Mouse (Mus musculus): Measurements from ENCODE around the gene Pdap1. TPM values are rescaled to one million over a fixed set of nuclear protein-coding genes. Genes with fewer than 3 reads are reported as not detected.
"Not testable (repeated sequence)": the region's sequence is repeated elsewhere in the genome, so short reads cannot be mapped to it uniquely, and the experiment has no call there.

Pdap1 gene
- polyA plus RNA-seq, 1 experiment from 2014 or later = 151 TPM

GRCm38 (mm10) chr5:145116316-145116715 lies 23.7 kb downstream of the Pdap1 start:
- Histone ChIP-seq H3K27ac (replicated peaks) (no peak overlapping the region), H3K9me3 (0 out of 2 replicates have a peak, but pooled peaks cover 4% of the 10 kb centered on the region), H3K27me3 (replicated peaks; ENCODE audit: low read depth, poor library complexity, severe bottlenecking) (peaks cover 35% of the 10 kb centered on the region), H3K36me3 (replicated peaks) (0 out of 2 replicates have a peak, but pooled peaks cover 2% of the 10 kb centered on the region), H3K4me3 (peak overlapping the region; percentile 2; the same call in 1 of the 2 replicates), H3K4me1 (peaks cover 24% of the 10 kb centered on the region)
- WGBS = 48% methylated on average over 4 of the region's 4 CpGs
- no peak for DNase-seq (ENCODE audit: low spot score)

- no peak overlapping the region for H3K4me3 ChIP-seq
- DNase-seq (ENCODE audit: low spot score) = no peak
- peaks cover 35% of the 10 kb centered on the region for H3K27me3 ChIP-seq (replicated peaks; ENCODE audit: low read depth, poor library complexity, severe bottlenecking)
- peaks cover 6% of the 10 kb centered on the region for H3K36me3 ChIP-seq (replicated peaks)
- H3K27ac ChIP-seq (replicated peaks) = no peak overlapping the region
- H3K4me1 ChIP-seq = peaks cover 19% of the 10 kb centered on the region
- 93% methylated on average over 5 of the region's 5 CpGs for WGBS
- H3K9me3 ChIP-seq = 0 out of 2 replicates have a peak, but pooled peaks cover 4% of the 10 kb centered on the region
Observed at GRCm38 (mm10) chr5:145115736-145116135, 24.3 kb downstream of the Pdap1 start.

- Histone ChIP-seq H3K36me3 (replicated peaks) (peaks cover 15% of the 10 kb centered on the region), H3K4me1 (peaks cover 13% of the 10 kb centered on the region), H3K27me3 (replicated peaks; ENCODE audit: low read depth, poor library complexity, severe bottlenecking) (peaks cover 35% of the 10 kb centered on the region), H3K27ac (replicated peaks) (peak overlapping the region; percentile 73), H3K4me3 (peak overlapping the region; percentile 67), H3K9me3 (0 out of 2 replicates have a peak, but pooled peaks cover 4% of the 10 kb centered on the region)
- WGBS = 19% methylated on average over 40 of the region's 40 CpGs
- DNase-seq (ENCODE audit: low spot score) = peak; percentile 43
Observed at GRCm38 (mm10) chr5:145114606-145115473, 25.2 kb downstream of the Pdap1 start.

GRCm38 (mm10) chr5:145114071-145114605 lies 25.9 kb downstream of the Pdap1 start, which contains the start of gene Arpc1b:
Gene Arpc1b, plus strand, starts transcription at chr5:145114215.
- WGBS = under 1% methylated on average over 53 of the region's 53 CpGs
- Histone ChIP-seq H3K36me3 (replicated peaks) (peaks cover 20% of the 10 kb centered on the region), H3K27ac (replicated peaks) (peak within 1 kb of the TSS; percentile 73), H3K27me3 (replicated peaks; ENCODE audit: low read depth, poor library complexity, severe bottlenecking) (peaks cover 35% of the 10 kb centered on the region), H3K4me1 (peaks cover 13% of the 10 kb centered on the region), H3K9me3 (no peaks in the 10 kb centered on the region), H3K4me3 (peak within 1 kb of the TSS; percentile 67)
- DNase-seq (ENCODE audit: low spot score) = peak; percentile 73

- Histone ChIP-seq H3K4me3 (peak overlapping the region; percentile 67), H3K9me3 (no peaks in the 10 kb centered on the region), H3K27me3 (replicated peaks; ENCODE audit: low read depth, poor library complexity, severe bottlenecking) (peaks cover 35% of the 10 kb centered on the region), H3K36me3 (replicated peaks) (peaks cover 27% of the 10 kb centered on the region), H3K4me1 (peaks cover 13% of the 10 kb centered on the region), H3K27ac (replicated peaks) (peak overlapping the region; percentile 73; the same call in 1 of the 2 replicates)
- WGBS = 53% methylated on average over 2 of the region's 2 CpGs
- DNase-seq (ENCODE audit: low spot score) = no peak
Observed at GRCm38 (mm10) chr5:145113416-145113815, 26.6 kb downstream of the Pdap1 start.

- no peak overlapping the region for H3K4me3 ChIP-seq
- H3K36me3 ChIP-seq (replicated peaks) = peaks cover 36% of the 10 kb centered on the region
- 81% methylated on average over 8 of the region's 8 CpGs for WGBS
- no peak overlapping the region for H3K27ac ChIP-seq (replicated peaks)
- no peak for DNase-seq (ENCODE audit: low spot score)
- no peaks in the 10 kb centered on the region for H3K9me3 ChIP-seq
- peaks cover 13% of the 10 kb centered on the region for H3K4me1 ChIP-seq
- peaks cover 35% of the 10 kb centered on the region for H3K27me3 ChIP-seq (replicated peaks; ENCODE audit: low read depth, poor library complexity, severe bottlenecking)
Observed at GRCm38 (mm10) chr5:145112566-145112965, 27.5 kb downstream of the Pdap1 start.

- 84% methylated on average over 6 of the region's 6 CpGs for WGBS
- Histone ChIP-seq H3K9me3 (no peaks in the 10 kb centered on the region), H3K27me3 (replicated peaks; ENCODE audit: low read depth, poor library complexity, severe bottlenecking) (peaks cover 28% of the 10 kb centered on the region), H3K27ac (replicated peaks) (no peak overlapping the region), H3K36me3 (replicated peaks) (peaks cover 57% of the 10 kb centered on the region), H3K4me1 (peaks cover 13% of the 10 kb centered on the region), H3K4me3 (no peak overlapping the region)
- DNase-seq (ENCODE audit: low spot score) = peak; percentile 7
Observed at GRCm38 (mm10) chr5:145110401-145110800, 29.6 kb downstream of the Pdap1 start.

GRCm38 (mm10) chr5:145105694-145106275 lies 34.3 kb downstream of the Pdap1 start:
- Histone ChIP-seq H3K4me1 (no peaks in the 10 kb centered on the region), H3K36me3 (replicated peaks) (peaks cover 100% of the 10 kb centered on the region)

GRCm38 (mm10) chr5:145104328-145104727 lies 35.7 kb downstream of the Pdap1 start:
- Histone ChIP-seq H3K4me3 (no peak overlapping the region), H3K27me3 (replicated peaks; ENCODE audit: low read depth, poor library complexity, severe bottlenecking) (no peaks in the 10 kb centered on the region), H3K36me3 (replicated peaks) (peaks cover 100% of the 10 kb centered on the region), H3K9me3 (no peaks in the 10 kb centered on the region), H3K27ac (replicated peaks) (no peak overlapping the region), H3K4me1 (no peaks in the 10 kb centered on the region)
- WGBS = 53% methylated on average over 9 of the region's 9 CpGs
- DNase-seq (ENCODE audit: low spot score) = no peak

More at GRCm38 (mm10) chr5:145105694-145106275, 34.3 kb downstream of the Pdap1 start:
- H3K27me3 ChIP-seq (replicated peaks; ENCODE audit: low read depth, poor library complexity, severe bottlenecking) = no peaks in the 10 kb centered on the region
- no peaks in the 10 kb centered on the region for H3K9me3 ChIP-seq
- H3K27ac ChIP-seq (replicated peaks) = no peak overlapping the region
- H3K4me3 ChIP-seq = no peak overlapping the region
- peak; percentile 7 for DNase-seq (ENCODE audit: low spot score)
- WGBS = 95% methylated on average over 9 of the region's 9 CpGs

- H3K9me3 ChIP-seq = no peaks in the 10 kb centered on the region
- no peak overlapping the region for H3K27ac ChIP-seq (replicated peaks)
- no peaks in the 10 kb centered on the region for H3K4me1 ChIP-seq
- 93% methylated on average over 4 of the region's 4 CpGs for WGBS
- H3K27me3 ChIP-seq (replicated peaks; ENCODE audit: low read depth, poor library complexity, severe bottlenecking) = no peaks in the 10 kb centered on the region
- no peak for DNase-seq (ENCODE audit: low spot score)
- H3K36me3 ChIP-seq (replicated peaks) = peaks cover 100% of the 10 kb centered on the region
- H3K4me3 ChIP-seq = no peak overlapping the region
Observed at GRCm38 (mm10) chr5:145102706-145103105, 37.3 kb downstream of the Pdap1 start.

- not testable (repeated sequence) for H3K4me3 ChIP-seq; DNase-seq (ENCODE audit: low spot score); H3K27ac ChIP-seq (replicated peaks); H3K27me3 ChIP-seq (replicated peaks; ENCODE audit: low read depth, poor library complexity, severe bottlenecking); H3K9me3 ChIP-seq; H3K4me1 ChIP-seq
- 96% methylated on average over 11 of the region's 11 CpGs for WGBS
- H3K36me3 ChIP-seq (replicated peaks) = peaks cover 100% of the 10 kb centered on the region
Observed at GRCm38 (mm10) chr5:145101451-145101850, 38.6 kb downstream of the Pdap1 start.

GRCm38 (mm10) chr5:145100960-145101359 lies 39.1 kb downstream of the Pdap1 start:
- no peak overlapping the region for H3K4me3 ChIP-seq
- H3K4me1 ChIP-seq = no peaks in the 10 kb centered on the region
- WGBS = 96% methylated on average over 9 of the region's 9 CpGs
- no peaks in the 10 kb centered on the region for H3K27me3 ChIP-seq (replicated peaks; ENCODE audit: low read depth, poor library complexity, severe bottlenecking)
- H3K27ac ChIP-seq (replicated peaks) = no peak overlapping the region
- no peaks in the 10 kb centered on the region for H3K9me3 ChIP-seq
- no peak for DNase-seq (ENCODE audit: low spot score)
- H3K36me3 ChIP-seq (replicated peaks) = peaks cover 100% of the 10 kb centered on the region
